Mouse (Mus musculus): ENCODE data around the gene Rpn1. TPM values are rescaled to one million over a fixed set of nuclear protein-coding genes. Genes with fewer than 3 reads are reported as not detected.

Rpn1 gene
- total RNA-seq, 2 experiments from 2014 or later: 212 to 219 TPM

Small RNA genes within 50 kb of the gene (microRNA-seq; reads per million reads assigned to microRNA genes)
- not detected for gene Mir6376

Other genes with a start within 250 kb of the Rpn1 start
- 1 to 10 TPM; 1.7 to 3.0 TPM for gene Gm45140, start 248.7 kb upstream of the Rpn1 start, total RNA-seq (2021)
- gene Isy1, start 245.7 kb upstream of the Rpn1 start, total RNA-seq (2021): 10 to 100 TPM; 37.4 to 43.2 TPM
- 100 to 1,000 TPM; 418 to 439 TPM for gene Cnbp, start 233.4 kb upstream of the Rpn1 start, total RNA-seq (2021)
- gene Copg1, start 196.7 kb upstream of the Rpn1 start, total RNA-seq (2021): 100 to 1,000 TPM; 132 to 136 TPM
- gene Hmces, start 170.5 kb upstream of the Rpn1 start, total RNA-seq (2021): 10 to 100 TPM; 33.4 to 35.9 TPM
- gene H1fx, start 102.8 kb upstream of the Rpn1 start, total RNA-seq (2021): 10 to 100 TPM; 67.6 to 77.3 TPM
- 100 to 1,000 TPM; 263 to 269 TPM for gene Rab7, start 39.2 kb upstream of the Rpn1 start, total RNA-seq (2021)
- gene Gata2, start 109.4 kb downstream of the Rpn1 start, total RNA-seq (2021): 10 to 100 TPM; 55.5 to 62.7 TPM
- gene Dnajb8, start 137.8 kb downstream of the Rpn1 start, total RNA-seq (2021): not detected

All from adrenal gland, postnatal 4 days (tissue).